Mouse (Mus musculus): ENCODE results near the gene St6galnac5. TPM values are rescaled to one million over a fixed set of nuclear protein-coding genes. Genes with fewer than 3 reads are reported as not detected.
A peak's percentile ranks its signal among the peaks of the same experiment; 100 is the strongest.

St6galnac5 gene
- polyA plus RNA-seq, 1 experiment from 2014 or later = 0.27 TPM

GRCm38 (mm10) chr3:152971373-152971772 lies 10.7 kb downstream of the St6galnac5 start:
- Histone ChIP-seq H3K4me2 (replicated peaks; ENCODE audit: low read depth) (no peak overlapping the region), H3K27ac (ENCODE audit: low read depth, low read length) (no peak overlapping the region), H3K27me3 (replicated peaks; ENCODE audit: control insufficient read depth, insufficient read depth, low read length) (no peaks in the 10 kb centered on the region), H3K9me3 (ENCODE audit: control insufficient read depth) (no peaks in the 10 kb centered on the region), H3K4me3 (ENCODE audit: low read depth, low read length) (no peak overlapping the region), H3K9ac (ENCODE audit: low read depth, low read length) (no peak overlapping the region), H3K36me3 (ENCODE audit: control insufficient read depth, insufficient read depth) (no peaks in the 10 kb centered on the region), H3K4me1 (replicated peaks; ENCODE audit: control insufficient read depth, insufficient read depth, low read length) (no peaks in the 10 kb centered on the region)
- WGBS = 87% methylated on average over 4 of the region's 4 CpGs
- no peak for ATAC-seq
- TF ChIP-seq CTCF (IDR thresholded peaks at IDR 0.05; ENCODE audit: low read depth) = no peak

- 0 out of 2 replicates have a peak, but pooled peaks have one; percentile 13 for TF ChIP-seq CTCF (IDR thresholded peaks at IDR 0.05; ENCODE audit: low read depth)
- H3K27me3 ChIP-seq (replicated peaks; ENCODE audit: control insufficient read depth, insufficient read depth, low read length) = no peaks in the 10 kb centered on the region
- H3K36me3 ChIP-seq (ENCODE audit: control insufficient read depth, insufficient read depth) = no peaks in the 10 kb centered on the region
- no peaks in the 10 kb centered on the region for H3K4me1 ChIP-seq (replicated peaks; ENCODE audit: control insufficient read depth, insufficient read depth, low read length)
- WGBS = 62% methylated on average over 16 of the region's 16 CpGs
- no peak for ATAC-seq
- no peaks in the 10 kb centered on the region for H3K9me3 ChIP-seq (ENCODE audit: control insufficient read depth)
- no peak overlapping the region for H3K4me3 ChIP-seq (ENCODE audit: low read depth, low read length)
- no peak overlapping the region for H3K9ac ChIP-seq (ENCODE audit: low read depth, low read length)
- H3K27ac ChIP-seq (ENCODE audit: low read depth, low read length) = no peak overlapping the region
- no peak overlapping the region for H3K4me2 ChIP-seq (replicated peaks; ENCODE audit: low read depth)
These were observed 12.2 kb downstream of the St6galnac5 start for GRCm38 (mm10) chr3:152969774-152970347.

GRCm38 (mm10) chr3:152961855-152962376 lies 20.1 kb downstream of the St6galnac5 start:
- Histone ChIP-seq H3K9me3 (ENCODE audit: control insufficient read depth) (no peaks in the 10 kb centered on the region), H3K27ac (ENCODE audit: low read depth, low read length) (no peak overlapping the region), H3K27me3 (replicated peaks; ENCODE audit: control insufficient read depth, insufficient read depth, low read length) (no peaks in the 10 kb centered on the region), H3K9ac (ENCODE audit: low read depth, low read length) (no peak overlapping the region), H3K36me3 (ENCODE audit: control insufficient read depth, insufficient read depth) (no peaks in the 10 kb centered on the region), H3K4me1 (replicated peaks; ENCODE audit: control insufficient read depth, insufficient read depth, low read length) (no peaks in the 10 kb centered on the region), H3K4me2 (replicated peaks; ENCODE audit: low read depth) (no peak overlapping the region), H3K4me3 (ENCODE audit: low read depth, low read length) (no peak overlapping the region)
- no peak for ATAC-seq
- 66% methylated on average over 10 of the region's 10 CpGs for WGBS
- TF ChIP-seq CTCF (IDR thresholded peaks at IDR 0.05; ENCODE audit: low read depth) = no peak

- Histone ChIP-seq H3K4me1 (replicated peaks; ENCODE audit: control insufficient read depth, insufficient read depth, low read length) (no peaks in the 10 kb centered on the region), H3K4me3 (ENCODE audit: low read depth, low read length) (no peak overlapping the region), H3K27ac (ENCODE audit: low read depth, low read length) (no peak overlapping the region), H3K27me3 (replicated peaks; ENCODE audit: control insufficient read depth, insufficient read depth, low read length) (no peaks in the 10 kb centered on the region), H3K36me3 (ENCODE audit: control insufficient read depth, insufficient read depth) (no peaks in the 10 kb centered on the region), H3K9ac (ENCODE audit: low read depth, low read length) (no peak overlapping the region), H3K9me3 (ENCODE audit: control insufficient read depth) (no peaks in the 10 kb centered on the region), H3K4me2 (replicated peaks; ENCODE audit: low read depth) (no peak overlapping the region)
- WGBS = 59% methylated on average over 11 of the region's 11 CpGs
- no peak for ATAC-seq
- TF ChIP-seq CTCF (IDR thresholded peaks at IDR 0.05; ENCODE audit: low read depth) = peak; percentile 84
These were observed 23.5 kb downstream of the St6galnac5 start for GRCm38 (mm10) chr3:152958358-152959150.

GRCm38 (mm10) chr3:152956771-152957170 lies 25.3 kb downstream of the St6galnac5 start:
- H3K9me3 ChIP-seq (ENCODE audit: control insufficient read depth) = no peaks in the 10 kb centered on the region
- no peak for TF ChIP-seq CTCF (IDR thresholded peaks at IDR 0.05; ENCODE audit: low read depth)
- no peaks in the 10 kb centered on the region for H3K27me3 ChIP-seq (replicated peaks; ENCODE audit: control insufficient read depth, insufficient read depth, low read length)
- no peak for ATAC-seq
- H3K27ac ChIP-seq (ENCODE audit: low read depth, low read length) = no peak overlapping the region
- no peaks in the 10 kb centered on the region for H3K36me3 ChIP-seq (ENCODE audit: control insufficient read depth, insufficient read depth)
- 78% methylated on average over 4 of the region's 4 CpGs for WGBS
- no peaks in the 10 kb centered on the region for H3K4me1 ChIP-seq (replicated peaks; ENCODE audit: control insufficient read depth, insufficient read depth, low read length)
- no peak overlapping the region for H3K9ac ChIP-seq (ENCODE audit: low read depth, low read length)
- no peak overlapping the region for H3K4me2 ChIP-seq (replicated peaks; ENCODE audit: low read depth)
- no peak overlapping the region for H3K4me3 ChIP-seq (ENCODE audit: low read depth, low read length)

GRCm38 (mm10) chr3:152956038-152956437 lies 26.0 kb downstream of the St6galnac5 start:
- Histone ChIP-seq H3K4me1 (replicated peaks; ENCODE audit: control insufficient read depth, insufficient read depth, low read length) (no peaks in the 10 kb centered on the region), H3K27me3 (replicated peaks; ENCODE audit: control insufficient read depth, insufficient read depth, low read length) (no peaks in the 10 kb centered on the region), H3K27ac (ENCODE audit: low read depth, low read length) (no peak overlapping the region), H3K9ac (ENCODE audit: low read depth, low read length) (no peak overlapping the region), H3K9me3 (ENCODE audit: control insufficient read depth) (no peaks in the 10 kb centered on the region), H3K36me3 (ENCODE audit: control insufficient read depth, insufficient read depth) (no peaks in the 10 kb centered on the region), H3K4me2 (replicated peaks; ENCODE audit: low read depth) (no peak overlapping the region), H3K4me3 (ENCODE audit: low read depth, low read length) (no peak overlapping the region)
- no peak for TF ChIP-seq CTCF (IDR thresholded peaks at IDR 0.05; ENCODE audit: low read depth)
- no peak for ATAC-seq
- WGBS = 56% methylated on average over 5 of the region's 5 CpGs

Measured in intestine, postnatal 0 days (tissue).